Mouse (Mus musculus): ENCODE results near the gene Prtn3.

DNA sequence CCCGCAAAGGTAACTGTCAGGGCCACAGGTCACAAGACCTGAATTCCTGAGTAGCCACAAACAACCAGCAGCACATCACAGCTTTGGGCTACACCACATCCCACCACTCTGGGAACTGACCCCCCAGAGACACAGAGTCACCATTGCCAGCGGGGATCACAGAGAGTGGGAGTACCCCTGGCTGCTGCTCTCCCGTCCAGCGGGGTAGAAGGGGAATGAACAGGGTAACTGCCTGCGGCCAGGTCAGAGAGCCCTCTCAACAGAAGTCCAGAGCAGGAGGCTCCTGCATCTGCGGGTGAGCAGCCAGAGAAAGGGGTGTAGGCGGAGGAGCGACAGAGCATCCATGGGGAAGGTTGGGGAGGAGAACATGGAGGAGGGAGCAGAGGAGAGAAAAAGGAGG is 41.8 kb downstream of the Prtn3 start:
- no peak for TF ChIP-seq POLR2A (IDR thresholded peaks at IDR 0.05; ENCODE audit: control insufficient read depth, low read depth, low read length)
- no peak for TF ChIP-seq CTCF (IDR thresholded peaks at IDR 0.05; ENCODE audit: control insufficient read depth, insufficient read depth, insufficient replicate concordance, low read depth, low read length)
